Mouse (Mus musculus) adrenal gland, postnatal 10 days (tissue): ENCODE data around the gene Mlst8. TPM values are rescaled to one million over a fixed set of nuclear protein-coding genes. Genes with fewer than 3 reads are reported as not detected.
"Not testable (repeated sequence)": the region's sequence is repeated elsewhere in the genome, so short reads cannot be mapped to it uniquely, and the experiment has no call there.

Experiments
- DNase-seq: peaks from one replicate; pipeline ENCODE4 v3.0.0; 2021; ENCODE audit warnings: mixed read lengths
- total RNA-seq, 2 experiments: library from RNA; stranded (reverse); gene quantifications; 2 replicates each; pipeline ENCODE4 v1.2.3; 2021

The Mlst8 gene
- total RNA-seq, 2 experiments from 2014 or later, result 20.3 to 23.9 TPM

- no peak for DNase-seq
Observed at GRCm38 (mm10) chr17:24469336-24469909, 9.5 kb downstream of the Mlst8 start.

GRCm38 (mm10) chr17:24468636-24469246 is 10.1 kb downstream of the Mlst8 start:
- no peak for DNase-seq

GRCm38 (mm10) chr17:24463374-24464133 is 15.3 kb downstream of the Mlst8 start:
- DNase-seq, result no peak

GRCm38 (mm10) chr17:24462932-24463331 is 15.9 kb downstream of the Mlst8 start:
- no peak for DNase-seq

- DNase-seq, result no peak
Observed at GRCm38 (mm10) chr17:24461580-24461979, 17.3 kb downstream of the Mlst8 start.

GRCm38 (mm10) chr17:24455523-24456206 is 23.2 kb downstream of the Mlst8 start:
- DNase-seq, result not testable (repeated sequence)

GRCm38 (mm10) chr17:24454756-24455522 is 23.9 kb downstream of the Mlst8 start:
- DNase-seq, result peak; percentile 100

- DNase-seq, result no peak
Observed at GRCm38 (mm10) chr17:24454218-24454755, 24.6 kb downstream of the Mlst8 start.

- DNase-seq, result no peak
Observed at GRCm38 (mm10) chr17:24453372-24453771, 25.5 kb downstream of the Mlst8 start.

GRCm38 (mm10) chr17:24451220-24451619 is 27.7 kb downstream of the Mlst8 start:
- DNase-seq, result no peak

GRCm38 (mm10) chr17:24449507-24449906 is 29.4 kb downstream of the Mlst8 start:
- DNase-seq, result no peak

- DNase-seq, result no peak
Observed at GRCm38 (mm10) chr17:24446590-24446989, 32.3 kb downstream of the Mlst8 start.

GRCm38 (mm10) chr17:24443409-24443808 is 35.5 kb downstream of the Mlst8 start:
- DNase-seq, result no peak

- DNase-seq, result no peak
Observed at GRCm38 (mm10) chr17:24442632-24443155, 36.2 kb downstream of the Mlst8 start, which contains the start of gene Dnase1l2. TSS of gene Dnase1l2 (minus strand) at chr17:24443105.

- DNase-seq, result no peak
Observed at GRCm38 (mm10) chr17:24442107-24442506, 36.8 kb downstream of the Mlst8 start.

GRCm38 (mm10) chr17:24441148-24441547 is 37.7 kb downstream of the Mlst8 start:
- DNase-seq, result no peak

GRCm38 (mm10) chr17:24440377-24440776 is 38.5 kb downstream of the Mlst8 start:
- DNase-seq, result no peak

- DNase-seq, result no peak
Observed at GRCm38 (mm10) chr17:24437016-24437415, 41.9 kb downstream of the Mlst8 start.

- DNase-seq, result peak; percentile 64
Observed at GRCm38 (mm10) chr17:24429201-24429983, 49.5 kb downstream of the Mlst8 start.

GRCm38 (mm10) chr17:24427170-24427557 is 51.7 kb downstream of the Mlst8 start:
- no peak for DNase-seq
